Mouse (Mus musculus): ENCODE results near the gene Tas2r143. TPM values are rescaled to one million over a fixed set of nuclear protein-coding genes. Genes with fewer than 3 reads are reported as not detected.

Tas2r143 gene
- polyA plus RNA-seq, 1 experiment from 2014 or later: not detected

DNA sequence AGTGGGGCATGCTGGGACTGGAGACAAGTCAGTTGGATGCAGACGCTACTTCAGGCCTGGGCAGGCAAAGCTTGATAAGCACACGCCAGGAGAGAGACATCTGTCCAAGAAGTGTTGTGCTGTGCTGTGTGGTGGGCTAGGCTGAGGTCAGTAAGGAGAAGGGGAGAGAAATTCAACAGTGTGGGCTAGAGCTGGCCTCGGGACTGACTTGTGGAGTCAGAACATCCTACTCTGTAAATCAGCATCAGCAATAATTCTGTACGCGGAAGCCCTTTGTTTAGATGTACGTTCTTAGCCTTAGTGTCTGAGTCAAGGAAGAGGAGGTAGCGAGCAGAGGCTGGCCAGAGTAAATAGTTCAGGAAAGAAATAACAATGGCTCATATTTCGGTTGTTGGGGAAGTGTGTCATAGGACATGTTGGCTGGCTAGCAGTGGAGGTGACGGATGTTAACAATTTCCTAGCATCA lies 18.1 kb upstream of the Tas2r143 start:
- no peaks in the 10 kb centered on the region for H3K9me3 ChIP-seq (ENCODE audit: control insufficient read depth, low read length)
- ATAC-seq: no peak

DNA sequence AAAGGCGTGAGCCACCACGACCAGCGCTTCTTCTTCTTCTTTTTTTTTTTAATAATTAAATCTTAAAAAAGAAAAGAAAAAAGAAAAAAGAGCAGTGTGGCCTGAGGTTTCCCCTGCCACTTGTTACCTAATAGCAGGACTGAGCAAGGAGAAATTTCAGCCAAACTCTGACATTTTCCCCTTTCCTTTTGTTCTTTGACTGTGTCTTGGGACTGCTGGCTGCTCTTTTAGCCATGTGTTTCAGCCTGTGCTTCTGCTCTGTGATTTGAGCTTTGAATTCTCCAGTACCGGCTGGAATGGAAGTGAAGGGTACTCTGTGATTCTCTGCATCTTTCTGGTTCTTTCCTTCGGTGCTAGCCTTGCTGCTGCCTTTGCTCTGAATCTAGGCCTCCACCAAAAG lies 16.7 kb upstream of the Tas2r143 start:
- H3K27ac ChIP-seq (ENCODE audit: low read depth, low read length): no peak overlapping the region
- no peak overlapping the region for H3K4me2 ChIP-seq (ENCODE audit: low read length)
- WGBS: 89% methylated on average over 5 of the region's 5 CpGs
- ATAC-seq: no peak
- no peaks in the 10 kb centered on the region for H3K36me3 ChIP-seq (ENCODE audit: control insufficient read depth, insufficient read depth, low read length)
- no peaks in the 10 kb centered on the region for H3K4me1 ChIP-seq (ENCODE audit: control insufficient read depth, insufficient read depth, low read depth, low read length)
- no peak overlapping the region for H3K9ac ChIP-seq (ENCODE audit: low read depth, low read length)
- no peak overlapping the region for H3K4me3 ChIP-seq (ENCODE audit: low read length)
- H3K9me3 ChIP-seq (ENCODE audit: control insufficient read depth, low read length): no peaks in the 10 kb centered on the region
- H3K27me3 ChIP-seq (replicated peaks; ENCODE audit: control insufficient read depth, insufficient read depth, low read length): no peaks in the 10 kb centered on the region

More for the DNA sequence above, 18.1 kb upstream of the Tas2r143 start:
- Histone ChIP-seq H3K27me3 (replicated peaks; ENCODE audit: control insufficient read depth, insufficient read depth, low read length) (no peaks in the 10 kb centered on the region), H3K4me2 (ENCODE audit: low read length) (no peak overlapping the region), H3K9ac (ENCODE audit: low read depth, low read length) (no peak overlapping the region), H3K36me3 (ENCODE audit: control insufficient read depth, insufficient read depth, low read length) (no peaks in the 10 kb centered on the region), H3K4me1 (ENCODE audit: control insufficient read depth, insufficient read depth, low read depth, low read length) (no peaks in the 10 kb centered on the region), H3K4me3 (ENCODE audit: low read length) (no peak overlapping the region), H3K27ac (ENCODE audit: low read depth, low read length) (no peak overlapping the region)
- 75% methylated on average over 9 of the region's 9 CpGs for WGBS

DNA sequence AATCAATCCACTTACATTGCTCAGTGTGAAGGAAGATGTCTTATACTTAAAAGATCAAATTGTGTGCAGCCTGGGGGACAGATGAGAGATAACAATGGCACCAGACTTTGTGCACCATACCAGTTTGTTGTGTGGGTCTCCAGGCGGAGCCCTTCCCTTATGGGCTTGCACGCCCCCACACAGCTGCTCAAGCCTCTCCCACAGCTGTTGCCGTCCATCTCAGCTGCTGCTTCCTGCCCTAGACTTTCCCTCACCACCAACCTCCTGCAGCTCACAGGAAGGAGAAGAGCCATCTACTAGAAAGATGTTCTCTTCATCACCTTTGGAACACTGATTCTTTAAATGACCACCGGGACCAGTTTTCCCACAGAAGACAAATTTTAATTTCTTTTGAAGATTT lies 14.4 kb upstream of the Tas2r143 start:
- no peak overlapping the region for H3K4me2 ChIP-seq (ENCODE audit: low read length)
- no peak overlapping the region for H3K27ac ChIP-seq (ENCODE audit: low read depth, low read length)
- WGBS: 86% methylated on average over 4 of the region's 4 CpGs
- H3K4me1 ChIP-seq (ENCODE audit: control insufficient read depth, insufficient read depth, low read depth, low read length): no peaks in the 10 kb centered on the region
- H3K9ac ChIP-seq (ENCODE audit: low read depth, low read length): no peak overlapping the region
- ATAC-seq: no peak
- no peaks in the 10 kb centered on the region for H3K27me3 ChIP-seq (replicated peaks; ENCODE audit: control insufficient read depth, insufficient read depth, low read length)
- no peaks in the 10 kb centered on the region for H3K9me3 ChIP-seq (ENCODE audit: control insufficient read depth, low read length)
- H3K4me3 ChIP-seq (ENCODE audit: low read length): no peak overlapping the region
- H3K36me3 ChIP-seq (ENCODE audit: control insufficient read depth, insufficient read depth, low read length): no peaks in the 10 kb centered on the region

DNA sequence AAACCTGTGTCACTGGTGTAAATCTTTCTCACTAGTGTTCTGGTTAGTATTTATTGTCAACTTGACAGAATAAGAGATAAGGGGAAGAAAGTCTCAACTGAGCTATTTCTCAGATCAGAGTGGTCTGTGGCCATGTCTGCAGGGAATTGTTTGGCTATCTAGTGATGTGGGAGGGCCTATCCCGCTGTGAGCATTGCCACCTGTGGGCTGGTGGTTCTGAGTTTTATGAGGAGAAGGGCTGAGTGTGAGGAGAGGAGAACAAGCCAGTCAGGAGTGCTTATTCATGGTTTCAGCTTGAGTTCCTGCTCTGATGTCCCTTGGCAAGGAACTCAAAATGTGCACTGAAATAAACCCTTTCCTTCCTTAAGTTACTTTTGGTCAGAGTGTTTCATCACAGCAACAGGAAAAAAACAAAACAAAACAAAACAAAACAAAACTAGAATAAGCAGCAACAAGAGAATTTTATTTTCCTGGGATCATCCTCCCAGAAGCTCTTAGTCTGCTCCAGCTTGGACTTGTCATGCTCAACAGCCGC lies 8.2 kb upstream of the Tas2r143 start:
- Histone ChIP-seq H3K4me2 (ENCODE audit: low read length) (no peak overlapping the region), H3K27ac (ENCODE audit: low read depth, low read length) (no peak overlapping the region), H3K36me3 (ENCODE audit: control insufficient read depth, insufficient read depth, low read length) (no peaks in the 10 kb centered on the region), H3K4me3 (ENCODE audit: low read length) (no peak overlapping the region), H3K27me3 (replicated peaks; ENCODE audit: control insufficient read depth, insufficient read depth, low read length) (no peaks in the 10 kb centered on the region), H3K9me3 (ENCODE audit: control insufficient read depth, low read length) (no peaks in the 10 kb centered on the region), H3K4me1 (ENCODE audit: control insufficient read depth, insufficient read depth, low read depth, low read length) (no peaks in the 10 kb centered on the region), H3K9ac (ENCODE audit: low read depth, low read length) (no peak overlapping the region)
- no peak for ATAC-seq
- WGBS: 57% methylated on average over 2 of the region's 2 CpGs

DNA sequence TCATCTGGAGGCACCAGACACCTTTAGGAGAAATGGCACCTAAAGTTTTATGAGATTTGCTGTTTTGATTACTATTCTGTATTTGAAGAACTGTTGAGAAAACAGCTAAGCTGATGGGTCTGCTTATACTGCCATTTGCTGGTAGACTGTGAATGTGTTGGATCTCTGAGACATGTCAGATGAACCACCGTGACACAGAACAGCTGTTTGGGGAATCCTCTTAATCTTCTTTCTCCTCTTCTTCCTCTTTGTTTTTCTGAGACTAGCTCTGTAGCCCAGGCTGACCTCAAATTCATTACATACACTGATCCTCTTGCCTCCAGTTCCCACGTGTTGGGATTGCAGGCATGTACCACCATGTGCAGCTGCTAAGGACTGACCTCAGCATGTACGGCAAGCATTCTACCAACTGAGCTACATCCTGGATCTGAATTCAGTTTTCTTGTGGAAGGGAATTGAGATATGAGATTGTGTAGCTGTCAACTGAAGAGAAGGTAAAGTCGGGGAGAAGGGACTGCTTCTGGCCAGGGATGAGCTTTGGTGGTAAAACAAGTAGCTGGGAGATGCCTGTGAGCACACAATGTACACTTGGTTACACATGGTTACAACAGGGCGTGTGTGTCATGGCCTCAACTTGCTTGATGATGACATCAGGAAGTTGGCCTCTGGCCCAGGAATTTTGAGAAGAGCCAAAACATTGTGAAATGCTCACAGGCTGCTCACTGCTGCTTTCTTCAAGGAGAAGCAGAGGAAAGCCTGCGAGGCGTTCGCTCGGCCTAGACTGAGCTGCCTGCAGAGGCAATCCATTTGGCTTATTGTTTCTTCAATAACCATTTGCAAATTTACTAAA lies 3.9 kb upstream of the Tas2r143 start:
- Histone ChIP-seq H3K9me3 (ENCODE audit: control insufficient read depth, low read length) (no peaks in the 10 kb centered on the region), H3K9ac (ENCODE audit: low read depth, low read length) (no peak overlapping the region), H3K36me3 (ENCODE audit: control insufficient read depth, insufficient read depth, low read length) (no peaks in the 10 kb centered on the region), H3K4me3 (ENCODE audit: low read length) (no peak overlapping the region), H3K27me3 (replicated peaks; ENCODE audit: control insufficient read depth, insufficient read depth, low read length) (no peaks in the 10 kb centered on the region), H3K4me2 (ENCODE audit: low read length) (no peak overlapping the region), H3K27ac (ENCODE audit: low read depth, low read length) (no peak overlapping the region), H3K4me1 (ENCODE audit: control insufficient read depth, insufficient read depth, low read depth, low read length) (no peaks in the 10 kb centered on the region)
- no peak for ATAC-seq
- WGBS: 62% methylated on average over 9 of the region's 9 CpGs

DNA sequence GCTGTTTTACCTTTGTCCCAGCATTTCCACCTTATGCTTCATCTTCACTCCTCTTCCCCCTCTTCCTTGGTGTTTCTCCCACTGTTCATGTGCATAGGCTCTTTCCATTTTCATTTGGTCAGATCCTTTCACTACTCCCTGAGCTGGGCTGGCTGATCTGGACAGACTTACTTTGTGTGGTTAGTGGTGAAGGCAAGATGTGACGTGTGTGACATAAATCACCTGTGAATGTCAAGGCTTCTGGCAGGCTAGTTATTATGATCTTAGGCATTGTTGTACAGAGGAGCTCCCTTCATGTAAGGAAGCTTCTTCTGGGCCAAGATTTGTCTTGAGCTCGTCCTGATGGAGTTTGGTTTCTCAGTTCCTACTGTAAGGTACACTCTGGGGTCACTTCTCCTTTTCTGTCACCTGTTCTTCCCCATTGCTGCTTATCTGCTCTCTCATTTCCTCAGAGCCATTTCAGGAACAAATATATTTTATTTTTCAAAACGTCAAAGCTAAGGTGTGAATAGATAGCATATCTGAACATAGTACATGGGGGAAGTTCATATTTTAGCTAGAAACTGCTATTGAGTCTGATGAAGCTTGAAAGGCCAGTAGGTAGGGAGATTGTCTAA lies 2.9 kb upstream of the Tas2r143 start:
- Histone ChIP-seq H3K9ac (ENCODE audit: low read depth, low read length) (no peak overlapping the region), H3K4me3 (ENCODE audit: low read length) (no peak overlapping the region), H3K27me3 (replicated peaks; ENCODE audit: control insufficient read depth, insufficient read depth, low read length) (no peaks in the 10 kb centered on the region), H3K4me1 (ENCODE audit: control insufficient read depth, insufficient read depth, low read depth, low read length) (no peaks in the 10 kb centered on the region), H3K36me3 (ENCODE audit: control insufficient read depth, insufficient read depth, low read length) (no peaks in the 10 kb centered on the region), H3K9me3 (ENCODE audit: control insufficient read depth, low read length) (no peaks in the 10 kb centered on the region), H3K27ac (ENCODE audit: low read depth, low read length) (no peak overlapping the region), H3K4me2 (ENCODE audit: low read length) (no peak overlapping the region)
- 84% methylated on average over 3 of the region's 3 CpGs for WGBS
- no peak for ATAC-seq

DNA sequence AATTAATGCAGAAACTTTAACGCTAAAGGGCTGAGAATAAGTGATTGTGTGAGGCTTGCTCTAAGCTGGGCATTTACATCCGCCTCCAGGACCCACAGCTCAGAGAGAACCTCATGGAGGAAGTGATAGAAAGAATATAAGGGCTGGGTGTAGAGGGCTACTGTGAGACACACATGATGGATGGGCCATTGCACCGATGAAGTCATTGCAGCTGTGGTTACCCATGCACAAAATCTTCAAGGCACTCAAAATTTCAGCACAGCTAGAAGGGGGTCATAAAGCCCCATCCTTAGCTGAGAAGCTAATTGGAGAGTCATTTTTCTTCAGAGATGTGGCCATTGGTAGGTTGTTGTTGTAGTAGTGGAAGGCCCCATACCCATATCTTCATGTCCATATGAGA lies 1.8 kb upstream of the Tas2r143 start:
- H3K4me1 ChIP-seq (ENCODE audit: control insufficient read depth, insufficient read depth, low read depth, low read length): no peaks in the 10 kb centered on the region
- H3K4me3 ChIP-seq (ENCODE audit: low read length): no peak overlapping the region
- H3K27me3 ChIP-seq (replicated peaks; ENCODE audit: control insufficient read depth, insufficient read depth, low read length): no peaks in the 10 kb centered on the region
- no peak overlapping the region for H3K27ac ChIP-seq (ENCODE audit: low read depth, low read length)
- no peaks in the 10 kb centered on the region for H3K36me3 ChIP-seq (ENCODE audit: control insufficient read depth, insufficient read depth, low read length)
- H3K9ac ChIP-seq (ENCODE audit: low read depth, low read length): no peak overlapping the region
- no peaks in the 10 kb centered on the region for H3K9me3 ChIP-seq (ENCODE audit: control insufficient read depth, low read length)
- ATAC-seq: no peak
- H3K4me2 ChIP-seq (ENCODE audit: low read length): no peak overlapping the region
- 89% methylated on average over 3 of the region's 3 CpGs for WGBS

DNA sequence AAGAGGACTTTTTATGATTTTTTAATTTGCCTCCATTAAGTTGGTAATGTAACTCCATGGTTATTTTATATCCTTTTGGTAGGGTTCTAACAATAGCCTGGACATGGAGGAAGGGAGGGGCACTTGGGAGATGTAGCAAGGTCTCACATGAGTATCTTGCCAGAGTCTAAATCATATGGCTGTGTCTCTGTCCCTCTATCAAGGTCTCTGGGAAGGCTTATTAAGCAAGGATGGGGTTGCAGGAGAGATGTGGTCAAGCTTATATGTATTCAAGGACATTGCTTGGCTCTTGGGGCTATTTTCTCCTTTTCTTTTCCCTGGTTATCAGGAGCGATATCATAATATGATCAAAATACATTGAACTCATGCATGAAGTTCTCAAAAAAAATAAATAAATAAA lies 1.0 kb upstream of the Tas2r143 start:
- H3K4me2 ChIP-seq (ENCODE audit: low read length): no peak overlapping the region
- no peaks in the 10 kb centered on the region for H3K27me3 ChIP-seq (replicated peaks; ENCODE audit: control insufficient read depth, insufficient read depth, low read length)
- no peaks in the 10 kb centered on the region for H3K4me1 ChIP-seq (ENCODE audit: control insufficient read depth, insufficient read depth, low read depth, low read length)
- no peak overlapping the region for H3K9ac ChIP-seq (ENCODE audit: low read depth, low read length)
- H3K4me3 ChIP-seq (ENCODE audit: low read length): no peak overlapping the region
- WGBS: 100% methylated on average over 1 of the region's 1 CpGs
- no peak overlapping the region for H3K27ac ChIP-seq (ENCODE audit: low read depth, low read length)
- H3K9me3 ChIP-seq (ENCODE audit: control insufficient read depth, low read length): no peaks in the 10 kb centered on the region
- no peak for ATAC-seq
- no peaks in the 10 kb centered on the region for H3K36me3 ChIP-seq (ENCODE audit: control insufficient read depth, insufficient read depth, low read length)

DNA sequence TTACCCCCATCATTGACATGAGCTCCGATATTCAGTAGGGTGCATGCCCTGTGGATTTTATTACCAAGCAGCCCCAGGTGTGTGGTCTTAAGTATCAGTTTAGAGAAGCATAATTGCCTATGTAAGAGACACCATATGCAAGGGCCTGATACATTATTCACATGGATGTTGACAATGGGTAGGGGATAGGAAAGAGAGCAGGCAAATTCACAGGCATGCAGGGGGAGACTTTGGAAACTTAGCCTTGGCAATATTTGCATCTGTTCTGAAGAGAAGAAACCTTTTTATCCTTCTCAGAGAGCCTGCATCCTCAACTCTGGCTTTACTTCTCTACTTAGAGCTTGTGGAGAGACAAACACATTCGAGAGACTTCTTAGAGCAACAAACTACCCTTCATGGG lies 5.1 kb downstream of the Tas2r143 start, which contains the start of gene Tas2r135:
Tas2r135 (plus strand) TSS at position 301 of the 400 bp plus-strand sequence.
- H3K4me1 ChIP-seq (ENCODE audit: control insufficient read depth, insufficient read depth, low read depth, low read length): no peaks in the 10 kb centered on the region
- H3K27me3 ChIP-seq (replicated peaks; ENCODE audit: control insufficient read depth, insufficient read depth, low read length): no peaks in the 10 kb centered on the region
- no peaks in the 10 kb centered on the region for H3K9me3 ChIP-seq (ENCODE audit: control insufficient read depth, low read length)
- no peak within 1 kb of the TSS for H3K4me3 ChIP-seq (ENCODE audit: low read length)
- H3K9ac ChIP-seq (ENCODE audit: low read depth, low read length): no peak within 1 kb of the TSS
- H3K27ac ChIP-seq (ENCODE audit: low read depth, low read length): no peak within 1 kb of the TSS
- H3K36me3 ChIP-seq (ENCODE audit: control insufficient read depth, insufficient read depth, low read length): no peaks in the 10 kb centered on the region
- WGBS: 84% methylated on average over 2 of the region's 2 CpGs
- no peak within 1 kb of the TSS for H3K4me2 ChIP-seq (ENCODE audit: low read length)
- ATAC-seq: no peak

All from hindbrain, embryonic 16.5 days (tissue).